Mouse (Mus musculus): ENCODE measurements around the gene Ckmt2. TPM values are rescaled to one million over a fixed set of nuclear protein-coding genes. Genes with fewer than 3 reads are reported as not detected.
A peak's percentile ranks its signal among the peaks of the same experiment; 100 is the strongest.

The Ckmt2 gene
- polyA plus RNA-seq, 1 experiment: 18.1 TPM

GRCm38 (mm10) chr13:91823735-91824134, 53.0 kb downstream of the Ckmt2 start:
- Histone ChIP-seq H3K4me3 (no peak overlapping the region), H3K4me2 (ENCODE audit: low read depth) (no peak overlapping the region), H3ac (ENCODE audit: control insufficient read depth, insufficient read length) (no peak overlapping the region), H3K79me2 (ENCODE audit: control insufficient read depth, insufficient read depth) (no peaks in the 10 kb centered on the region), H3K27me3 (ENCODE audit: control insufficient read depth, insufficient read depth, insufficient read length) (no peaks in the 10 kb centered on the region), H3K36me3 (ENCODE audit: control insufficient read depth, insufficient read depth) (no peaks in the 10 kb centered on the region)
- TF ChIP-seq CEBPB (IDR thresholded peaks at IDR 0.05; ENCODE audit: insufficient read depth, poor library complexity, severe bottlenecking): no peak

- no peak overlapping the region for H3K4me2 ChIP-seq (ENCODE audit: low read depth)
- H3K27me3 ChIP-seq (ENCODE audit: control insufficient read depth, insufficient read depth, insufficient read length): no peaks in the 10 kb centered on the region
- H3ac ChIP-seq (ENCODE audit: control insufficient read depth, insufficient read length): no peak overlapping the region
- H3K79me2 ChIP-seq (ENCODE audit: control insufficient read depth, insufficient read depth): no peaks in the 10 kb centered on the region
- no peaks in the 10 kb centered on the region for H3K36me3 ChIP-seq (ENCODE audit: control insufficient read depth, insufficient read depth)
- no peak overlapping the region for H3K4me3 ChIP-seq
- no peak for TF ChIP-seq REST (IDR thresholded peaks at IDR 0.05; ENCODE audit: insufficient read depth, insufficient read length)
- no peak for TF ChIP-seq POLR2AphosphoS2 (IDR thresholded peaks at IDR 0.05; ENCODE audit: insufficient read length, low read depth)
- TF ChIP-seq TCF3 (IDR thresholded peaks at IDR 0.05; ENCODE audit: insufficient read length, low read depth): no peak
- TF ChIP-seq MYOD1 (IDR thresholded peaks at IDR 0.05; ENCODE audit: control insufficient read depth in 1 of 3, insufficient read length in 2 of 3, low read depth in 2 of 3): no peak
- TF ChIP-seq SRF (IDR thresholded peaks at IDR 0.05; ENCODE audit: control insufficient read depth, insufficient read length, low read depth): no peak
- no peak for TF ChIP-seq POLR2A (IDR thresholded peaks at IDR 0.05; ENCODE audit: insufficient read length, low read depth)
- no peak for TF ChIP-seq MYOG (IDR thresholded peaks at IDR 0.05; ENCODE audit: control insufficient read depth in 1 of 3, insufficient read depth in 1 of 3, insufficient read length in 2 of 3, low read depth in 2 of 3)
- TF ChIP-seq CEBPB (IDR thresholded peaks at IDR 0.05; ENCODE audit: insufficient read depth, poor library complexity, severe bottlenecking): no peak
- no peak for TF ChIP-seq USF1 (IDR thresholded peaks at IDR 0.05; ENCODE audit: low read depth)
- no peak for TF ChIP-seq E2F4 (IDR thresholded peaks at IDR 0.05; ENCODE audit: insufficient read depth)
- TF ChIP-seq TCF12 (IDR thresholded peaks at IDR 0.05; ENCODE audit: insufficient read depth, poor library complexity, severe bottlenecking): no peak
- no peak for TF ChIP-seq MAX (IDR thresholded peaks at IDR 0.05; ENCODE audit: low read depth)
These were observed 62.0 kb downstream of the Ckmt2 start for GRCm38 (mm10) chr13:91814670-91815069.

GRCm38 (mm10) chr13:91809476-91809875, 67.2 kb downstream of the Ckmt2 start:
- H3K4me3 ChIP-seq: no peak overlapping the region
- peaks cover 14% of the 10 kb centered on the region for H3K36me3 ChIP-seq (ENCODE audit: control insufficient read depth, insufficient read depth)
- no peaks in the 10 kb centered on the region for H3K27me3 ChIP-seq (ENCODE audit: control insufficient read depth, insufficient read depth, insufficient read length)
- no peak overlapping the region for H3K4me2 ChIP-seq (ENCODE audit: low read depth)
- H3K79me2 ChIP-seq (ENCODE audit: control insufficient read depth, insufficient read depth): peaks cover 29% of the 10 kb centered on the region
- TF ChIP-seq TCF12 (IDR thresholded peaks at IDR 0.05; ENCODE audit: insufficient read depth, poor library complexity, severe bottlenecking) (no peak), POLR2AphosphoS2 (IDR thresholded peaks at IDR 0.05; ENCODE audit: insufficient read length, low read depth) (no peak)
- no peak overlapping the region for H3ac ChIP-seq (ENCODE audit: control insufficient read depth, insufficient read length)

DNA sequence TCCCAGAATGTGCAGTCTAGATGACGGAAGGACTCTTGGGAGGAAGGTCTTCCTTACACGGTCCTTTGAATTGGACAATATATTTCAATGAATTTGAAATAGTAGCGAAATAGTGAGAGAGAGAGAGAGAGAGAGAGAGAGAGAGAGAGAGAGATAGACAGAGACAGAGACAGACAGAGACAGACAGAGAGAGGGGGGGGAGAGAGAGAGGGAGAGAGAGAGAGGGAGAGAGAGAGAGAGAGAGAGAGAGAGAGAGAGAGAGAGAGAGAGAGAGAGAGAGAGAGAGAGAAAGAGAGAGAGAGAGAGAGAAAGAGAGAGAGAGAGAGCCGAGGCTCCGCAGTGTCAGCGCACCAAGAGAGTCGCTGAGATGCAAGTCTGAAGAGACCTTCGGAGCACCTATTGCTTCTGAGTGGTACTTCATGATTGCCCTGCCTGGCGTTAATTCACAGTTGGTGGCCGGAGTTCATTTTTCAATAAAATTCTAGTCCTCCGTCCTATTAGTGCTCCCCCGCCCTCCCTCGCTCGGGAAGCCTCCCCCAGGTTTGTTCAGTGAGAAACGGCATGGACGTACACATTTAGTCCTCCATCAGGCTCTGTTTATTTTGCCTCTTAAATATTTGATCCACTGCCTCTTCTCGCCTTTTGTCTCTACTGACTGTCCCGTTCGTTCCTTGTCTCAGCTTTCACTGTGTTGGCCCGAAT, 68.7 kb downstream of the Ckmt2 start:
- H3K79me2 ChIP-seq (ENCODE audit: control insufficient read depth, insufficient read depth): peaks cover 34% of the 10 kb centered on the region
- TF ChIP-seq TCF3 (IDR thresholded peaks at IDR 0.05; ENCODE audit: insufficient read length, low read depth) (no peak), POLR2A (IDR thresholded peaks at IDR 0.05; ENCODE audit: insufficient read length, low read depth) (no peak), REST (IDR thresholded peaks at IDR 0.05; ENCODE audit: insufficient read depth, insufficient read length) (no peak), TCF12 (IDR thresholded peaks at IDR 0.05; ENCODE audit: insufficient read depth, poor library complexity, severe bottlenecking) (no peak), MAX (IDR thresholded peaks at IDR 0.05; ENCODE audit: low read depth) (no peak), E2F4 (IDR thresholded peaks at IDR 0.05; ENCODE audit: insufficient read depth) (no peak), MYOG (IDR thresholded peaks at IDR 0.05; ENCODE audit: control insufficient read depth in 1 of 3, insufficient read depth in 1 of 3, insufficient read length in 2 of 3, low read depth in 2 of 3) (no peak), USF1 (IDR thresholded peaks at IDR 0.05; ENCODE audit: low read depth) (no peak), CEBPB (IDR thresholded peaks at IDR 0.05; ENCODE audit: insufficient read depth, poor library complexity, severe bottlenecking) (no peak), SRF (IDR thresholded peaks at IDR 0.05; ENCODE audit: control insufficient read depth, insufficient read length, low read depth) (no peak), POLR2AphosphoS2 (IDR thresholded peaks at IDR 0.05; ENCODE audit: insufficient read length, low read depth) (no peak), MYOD1 (IDR thresholded peaks at IDR 0.05; ENCODE audit: control insufficient read depth in 1 of 3, insufficient read length in 2 of 3, low read depth in 2 of 3) (no peak)
- peak overlapping the region; percentile 38 for H3ac ChIP-seq (ENCODE audit: control insufficient read depth, insufficient read length)
- H3K4me3 ChIP-seq: peak overlapping the region; percentile 91
- H3K4me2 ChIP-seq (ENCODE audit: low read depth): peak overlapping the region; percentile 96
- peaks cover 18% of the 10 kb centered on the region for H3K36me3 ChIP-seq (ENCODE audit: control insufficient read depth, insufficient read depth)
- H3K27me3 ChIP-seq (ENCODE audit: control insufficient read depth, insufficient read depth, insufficient read length): no peaks in the 10 kb centered on the region

DNA sequence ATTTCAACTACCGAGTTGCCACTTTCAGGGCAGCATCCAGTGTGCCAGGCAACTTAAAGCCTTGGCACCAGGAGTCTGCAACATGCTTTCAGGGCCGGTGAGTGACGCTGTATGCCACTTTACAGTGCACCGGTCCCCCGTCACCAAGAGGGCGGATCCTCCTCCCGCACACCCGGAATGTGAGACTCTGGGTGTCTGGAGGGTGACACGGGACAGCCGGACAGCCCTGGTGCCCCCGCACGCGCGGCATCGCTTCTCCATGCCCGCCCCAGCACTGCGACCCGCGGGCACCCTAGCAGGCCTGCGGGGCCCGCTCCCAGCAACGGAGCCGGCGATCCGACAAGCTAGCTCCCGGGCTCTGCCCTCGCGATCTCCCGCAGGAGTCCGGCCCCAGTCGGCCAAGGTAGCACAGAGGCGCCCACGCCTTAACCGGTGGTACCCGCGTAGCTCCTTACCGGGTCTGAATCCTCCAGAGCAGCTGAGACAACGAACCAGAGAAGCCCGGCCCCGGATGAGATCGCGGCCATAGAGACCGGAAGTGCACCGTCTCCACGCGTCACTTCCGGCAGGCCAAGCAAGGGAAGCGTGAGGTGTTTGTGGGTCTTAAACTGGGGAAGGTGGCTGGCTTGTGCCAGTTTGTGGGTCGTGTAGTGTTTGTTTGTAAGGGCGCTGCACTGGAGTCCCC, 69.4 kb downstream of the Ckmt2 start, which contains the start of gene Zcchc9:
TSS of gene Zcchc9 (minus strand) at position 551 of the 685 bp plus-strand sequence.
- Histone ChIP-seq H3K36me3 (ENCODE audit: control insufficient read depth, insufficient read depth) (peaks cover 18% of the 10 kb centered on the region), H3ac (ENCODE audit: control insufficient read depth, insufficient read length) (peak within 1 kb of the TSS; percentile 38), H3K4me2 (ENCODE audit: low read depth) (peak within 1 kb of the TSS; percentile 96), H3K27me3 (ENCODE audit: control insufficient read depth, insufficient read depth, insufficient read length) (no peaks in the 10 kb centered on the region), H3K79me2 (ENCODE audit: control insufficient read depth, insufficient read depth) (peaks cover 34% of the 10 kb centered on the region), H3K4me3 (peak within 1 kb of the TSS; percentile 91)
- TF ChIP-seq REST (IDR thresholded peaks at IDR 0.05; ENCODE audit: insufficient read depth, insufficient read length) (no peak), TCF12 (IDR thresholded peaks at IDR 0.05; ENCODE audit: insufficient read depth, poor library complexity, severe bottlenecking) (no peak), MYOG (IDR thresholded peaks at IDR 0.05; ENCODE audit: control insufficient read depth in 1 of 3, insufficient read depth in 1 of 3, insufficient read length in 2 of 3, low read depth in 2 of 3) (peak in 1 of 3 experiments; percentile 19), SRF (IDR thresholded peaks at IDR 0.05; ENCODE audit: control insufficient read depth, insufficient read length, low read depth) (peak; percentile 71), MYOD1 (IDR thresholded peaks at IDR 0.05; ENCODE audit: control insufficient read depth in 1 of 3, insufficient read length in 2 of 3, low read depth in 2 of 3) (peak in 1 of 3 experiments; percentile 17), POLR2AphosphoS2 (IDR thresholded peaks at IDR 0.05; ENCODE audit: insufficient read length, low read depth) (peak; percentile 97), CEBPB (IDR thresholded peaks at IDR 0.05; ENCODE audit: insufficient read depth, poor library complexity, severe bottlenecking) (no peak), POLR2A (IDR thresholded peaks at IDR 0.05; ENCODE audit: insufficient read length, low read depth) (peak; percentile 91), USF1 (IDR thresholded peaks at IDR 0.05; ENCODE audit: low read depth) (no peak), TCF3 (IDR thresholded peaks at IDR 0.05; ENCODE audit: insufficient read length, low read depth) (no peak), E2F4 (IDR thresholded peaks at IDR 0.05; ENCODE audit: insufficient read depth) (no peak), MAX (IDR thresholded peaks at IDR 0.05; ENCODE audit: low read depth) (no peak)
